Mouse (Mus musculus) megakaryocyte progenitor cell, adult 5-6 weeks (primary cell): ENCODE measurements around the gene Camp. TPM values are rescaled to one million over a fixed set of nuclear protein-coding genes. Genes with fewer than 3 reads are reported as not detected.

Source experiments
- ATAC-seq: replicated peaks from 2 replicates; pipeline ENCODE4 v1.8.0; 2016; ENCODE audit warnings: mild to moderate bottlenecking, moderate TSS enrichment, inconsistent platforms; ENCODE audit not compliant: poor library complexity
- total RNA-seq, 2 experiments: library from RNA; stranded (forward) in 1 of 2; stranded (reverse) in 1 of 2; fragments of 157-497, 149-512 nt in 1 of 2; fragments of 200-1000 nt in 1 of 2; gene quantifications; 2 replicates each; pipeline versions ENCODE4 v1.2.3 to v1.2.4; 2015 to 2017

The Camp gene
- total RNA-seq (2015) (257 and 482 TPM in 2 replicates), total RNA-seq (2017) (178 and 390 TPM in 2 replicates)

- peak; percentile 96 for ATAC-seq
Observed at GRCm38 (mm10) chr9:109849312-109849758, at the start of gene Camp. Gene Camp, minus strand, starts transcription at chr9:109849617.

GRCm38 (mm10) chr9:109898027-109898426 lies 48.6 kb upstream of the Camp start:
- no peak for ATAC-seq

GRCm38 (mm10) chr9:109896253-109897150 lies 47.1 kb upstream of the Camp start:
- ATAC-seq = no peak

- ATAC-seq = no peak
Observed at GRCm38 (mm10) chr9:109895593-109895992, 46.2 kb upstream of the Camp start.

- peak; percentile 79 for ATAC-seq
Observed at GRCm38 (mm10) chr9:109894413-109895090, 45.1 kb upstream of the Camp start.

GRCm38 (mm10) chr9:109892651-109893250 lies 43.3 kb upstream of the Camp start:
- ATAC-seq = peak; percentile 75

- no peak for ATAC-seq
Observed at GRCm38 (mm10) chr9:109891501-109891900, 42.1 kb upstream of the Camp start.

GRCm38 (mm10) chr9:109887321-109887720 lies 37.9 kb upstream of the Camp start:
- no peak for ATAC-seq

GRCm38 (mm10) chr9:109886259-109886658 lies 36.8 kb upstream of the Camp start:
- no peak for ATAC-seq

- ATAC-seq = no peak
Observed at GRCm38 (mm10) chr9:109879305-109879704, 29.9 kb upstream of the Camp start.

GRCm38 (mm10) chr9:109877666-109878065 lies 28.2 kb upstream of the Camp start:
- ATAC-seq = 0 out of 2 replicates have a peak, but pooled peaks have one; percentile 22

- no peak for ATAC-seq
Observed at GRCm38 (mm10) chr9:109876756-109877155, 27.3 kb upstream of the Camp start.

GRCm38 (mm10) chr9:109875695-109876601 lies 26.5 kb upstream of the Camp start:
- peak; percentile 10; the same call in 1 of the 2 replicates for ATAC-seq

GRCm38 (mm10) chr9:109874797-109875691 lies 25.6 kb upstream of the Camp start, which contains the start of gene Cdc25a:
Gene Cdc25a, plus strand, starts transcription at chr9:109875579.
- peak; percentile 93 for ATAC-seq

- no peak for ATAC-seq
Observed at GRCm38 (mm10) chr9:109870983-109871572, 21.7 kb upstream of the Camp start.

- peak; percentile 9; the same call in 1 of the 2 replicates for ATAC-seq
Observed at GRCm38 (mm10) chr9:109866218-109866617, 16.8 kb upstream of the Camp start.

- ATAC-seq = peak; percentile 61
Observed at GRCm38 (mm10) chr9:109863085-109863484, 13.7 kb upstream of the Camp start.

- peak; percentile 80 for ATAC-seq
Observed at GRCm38 (mm10) chr9:109862397-109863044, 13.1 kb upstream of the Camp start.
